Mouse (Mus musculus) forebrain, embryonic 12.5 days (tissue): Measurements from ENCODE around the gene Man1c1. TPM values are rescaled to one million over a fixed set of nuclear protein-coding genes. Genes with fewer than 3 reads are reported as not detected.

Experiments
- ATAC-seq: fragments of 200-750 bp; cut with Nextera tagmentation; 2 replicates; pipeline ENCODE4 v1.8.0; 2017; ENCODE audit warnings: moderate TSS enrichment; ENCODE audit not compliant: low FRiP score
- H3K27ac ChIP-seq: fragments of 300-500 bp; sonication (generic); 2 replicates; pipeline ENCODE4 v1.5.1; 2016; ENCODE audit warnings: mild to moderate bottlenecking
- H3K27me3 ChIP-seq: fragments of 300-500 bp; sonication (generic); 2 replicates; pipeline ENCODE4 v1.6.1; 2016; ENCODE audit warnings: mild to moderate bottlenecking
- H3K36me3 ChIP-seq: fragments of 300-500 bp; sonication (generic); replicated peaks from 2 replicates; pipeline ENCODE4 v1.6.1; 2016; ENCODE audit warnings: mild to moderate bottlenecking
- H3K4me1 ChIP-seq: fragments of 300-500 bp; sonication (generic); 2 replicates; pipeline ENCODE4 v1.6.1; 2016
- H3K4me2 ChIP-seq: fragments of 300-500 bp; sonication (generic); 2 replicates; pipeline ENCODE4 v1.6.1; 2016; ENCODE audit warnings: mild to moderate bottlenecking, moderate library complexity
- H3K4me3 ChIP-seq: fragments of 300-500 bp; sonication (generic); replicated peaks from 2 replicates; pipeline ENCODE4 v1.5.1; 2016; ENCODE audit warnings: mild to moderate bottlenecking
- H3K9ac ChIP-seq: fragments of 300-500 bp; sonication (generic); 2 replicates; pipeline ENCODE4 v1.6.1; 2016; ENCODE audit warnings: mild to moderate bottlenecking
- H3K9me3 ChIP-seq: fragments of 300-500 bp; sonication (generic); 2 replicates; pipeline ENCODE4 v1.6.1; 2016
- WGBS: fragments of 180-500 bp; shearing (Covaris S2); methylation state at CpG from one replicate; pipeline ENCODE4 v1.1.7; 2016; 5-methylcytosine and 5-hydroxymethylcytosine counted together
- polyA plus RNA-seq: library from polyadenylated mRNA; unstranded; fragments of >200 nt; fragmentation: Nextera tagmentation; extraction: Ambion mirVana; gene quantifications from 2 replicates; pipeline ENCODE4 v1.2.1, GENCODE M21; 2016

Gene Man1c1
- polyA plus RNA-seq, 1 experiment from 2014 or later, result 4.0 TPM

GRCm38 (mm10) chr4:134590227-134590926 lies 113.7 kb downstream of the Man1c1 start:
- Histone ChIP-seq H3K36me3 (no peaks in the 10 kb centered on the region), H3K27me3 (no peaks in the 10 kb centered on the region), H3K4me1 (peaks cover 8% of the 10 kb centered on the region), H3K9me3 (no peaks in the 10 kb centered on the region), H3K27ac (0 out of 2 replicates have a peak overlapping the region, but pooled peaks have one; percentile 8), H3K9ac (no peak overlapping the region), H3K4me2 (no peak overlapping the region), H3K4me3 (no peak overlapping the region)
- no peak for ATAC-seq
- WGBS, result 88% methylated on average over 10 of the region's 10 CpGs

GRCm38 (mm10) chr4:134589786-134590185 lies 114.3 kb downstream of the Man1c1 start:
- Histone ChIP-seq H3K27ac (0 out of 2 replicates have a peak overlapping the region, but pooled peaks have one; percentile 8), H3K27me3 (no peaks in the 10 kb centered on the region), H3K9me3 (no peaks in the 10 kb centered on the region), H3K4me1 (peaks cover 8% of the 10 kb centered on the region), H3K36me3 (no peaks in the 10 kb centered on the region), H3K4me2 (no peak overlapping the region), H3K4me3 (no peak overlapping the region), H3K9ac (no peak overlapping the region)
- no peak for ATAC-seq
- WGBS, result 80% methylated on average over 9 of the region's 9 CpGs

GRCm38 (mm10) chr4:134588951-134589350 lies 115.1 kb downstream of the Man1c1 start:
- no peak overlapping the region for H3K9ac ChIP-seq
- no peak for ATAC-seq

GRCm38 (mm10) chr4:134588287-134588686 lies 115.8 kb downstream of the Man1c1 start:
- Histone ChIP-seq H3K27ac (no peak overlapping the region), H3K27me3 (no peaks in the 10 kb centered on the region), H3K9ac (no peak overlapping the region), H3K36me3 (no peaks in the 10 kb centered on the region), H3K4me1 (peaks cover 8% of the 10 kb centered on the region), H3K9me3 (no peaks in the 10 kb centered on the region), H3K4me3 (no peak overlapping the region), H3K4me2 (no peak overlapping the region)
- ATAC-seq, result no peak
- WGBS, result 91% methylated on average over 9 of the region's 9 CpGs

More at GRCm38 (mm10) chr4:134588951-134589350, 115.1 kb downstream of the Man1c1 start:
- 90% methylated on average over 5 of the region's 5 CpGs for WGBS
- no peak overlapping the region for H3K27ac ChIP-seq
- H3K36me3 ChIP-seq, result no peaks in the 10 kb centered on the region
- H3K4me1 ChIP-seq, result peaks cover 8% of the 10 kb centered on the region
- no peaks in the 10 kb centered on the region for H3K27me3 ChIP-seq
- H3K4me3 ChIP-seq, result no peak overlapping the region
- no peaks in the 10 kb centered on the region for H3K9me3 ChIP-seq
- H3K4me2 ChIP-seq, result no peak overlapping the region

GRCm38 (mm10) chr4:134587636-134588197 lies 116.4 kb downstream of the Man1c1 start:
- H3K9ac ChIP-seq, result no peak overlapping the region

GRCm38 (mm10) chr4:134586631-134587030 lies 117.5 kb downstream of the Man1c1 start:
- 90% methylated on average over 1 of the region's 1 CpGs for WGBS
- Histone ChIP-seq H3K9ac (no peak overlapping the region), H3K36me3 (no peaks in the 10 kb centered on the region), H3K4me1 (peaks cover 8% of the 10 kb centered on the region), H3K27ac (no peak overlapping the region), H3K4me3 (no peak overlapping the region), H3K4me2 (no peak overlapping the region), H3K27me3 (no peaks in the 10 kb centered on the region), H3K9me3 (no peaks in the 10 kb centered on the region)
- no peak for ATAC-seq

More at GRCm38 (mm10) chr4:134587636-134588197, 116.4 kb downstream of the Man1c1 start:
- WGBS, result 70% methylated on average over 11 of the region's 11 CpGs
- no peak for ATAC-seq
- H3K4me3 ChIP-seq, result no peak overlapping the region
- H3K4me1 ChIP-seq, result peaks cover 8% of the 10 kb centered on the region
- no peaks in the 10 kb centered on the region for H3K36me3 ChIP-seq
- H3K9me3 ChIP-seq, result no peaks in the 10 kb centered on the region
- no peak overlapping the region for H3K4me2 ChIP-seq
- H3K27me3 ChIP-seq, result no peaks in the 10 kb centered on the region
- no peak overlapping the region for H3K27ac ChIP-seq

- H3K36me3 ChIP-seq, result no peaks in the 10 kb centered on the region
- ATAC-seq, result no peak
Measured at GRCm38 (mm10) chr4:134586126-134586525, 118.0 kb downstream of the Man1c1 start.

GRCm38 (mm10) chr4:134583513-134583912 lies 120.6 kb downstream of the Man1c1 start:
- no peaks in the 10 kb centered on the region for H3K9me3 ChIP-seq
- 65% methylated on average over 3 of the region's 3 CpGs for WGBS
- H3K4me1 ChIP-seq, result peaks cover 30% of the 10 kb centered on the region
- no peaks in the 10 kb centered on the region for H3K36me3 ChIP-seq
- H3K4me2 ChIP-seq, result no peak overlapping the region
- no peak overlapping the region for H3K4me3 ChIP-seq
- H3K9ac ChIP-seq, result no peak overlapping the region
- no peak for ATAC-seq
- no peak overlapping the region for H3K27ac ChIP-seq
- H3K27me3 ChIP-seq, result no peaks in the 10 kb centered on the region

More at GRCm38 (mm10) chr4:134586126-134586525, 118.0 kb downstream of the Man1c1 start:
- H3K27me3 ChIP-seq, result no peaks in the 10 kb centered on the region
- H3K9ac ChIP-seq, result no peak overlapping the region
- H3K9me3 ChIP-seq, result no peaks in the 10 kb centered on the region
- no peak overlapping the region for H3K4me2 ChIP-seq
- no peak overlapping the region for H3K27ac ChIP-seq
- H3K4me1 ChIP-seq, result peaks cover 8% of the 10 kb centered on the region
- 90% methylated on average over 7 of the region's 7 CpGs for WGBS
- H3K4me3 ChIP-seq, result no peak overlapping the region

- H3K9ac ChIP-seq, result no peak overlapping the region
- WGBS, result 63% methylated on average over 8 of the region's 8 CpGs
- peak overlapping the region; percentile 3; the same call in 1 of the 2 replicates for H3K27ac ChIP-seq
- no peaks in the 10 kb centered on the region for H3K9me3 ChIP-seq
- 0 out of 2 replicates have a peak, but pooled peaks have one; percentile 30 for ATAC-seq
- H3K4me3 ChIP-seq, result no peak overlapping the region
- no peaks in the 10 kb centered on the region for H3K36me3 ChIP-seq
- H3K4me2 ChIP-seq, result no peak overlapping the region
- H3K4me1 ChIP-seq, result peaks cover 32% of the 10 kb centered on the region
- no peaks in the 10 kb centered on the region for H3K27me3 ChIP-seq
Measured at GRCm38 (mm10) chr4:134581365-134581764, 122.7 kb downstream of the Man1c1 start.

- Histone ChIP-seq H3K4me2 (no peak overlapping the region), H3K9me3 (no peaks in the 10 kb centered on the region), H3K4me1 (peaks cover 38% of the 10 kb centered on the region), H3K27me3 (no peaks in the 10 kb centered on the region), H3K27ac (peak overlapping the region; percentile 53; the same call in 1 of the 2 replicates), H3K36me3 (no peaks in the 10 kb centered on the region), H3K4me3 (no peak overlapping the region), H3K9ac (no peak overlapping the region)
- no peak for ATAC-seq
- 72% methylated on average over 15 of the region's 15 CpGs for WGBS
Measured at GRCm38 (mm10) chr4:134580351-134581148, 123.5 kb downstream of the Man1c1 start.

- ATAC-seq, result no peak
- H3K27ac ChIP-seq, result no peak overlapping the region
- H3K36me3 ChIP-seq, result no peaks in the 10 kb centered on the region
- H3K4me2 ChIP-seq, result peak overlapping the region; percentile 11; the same call in 1 of the 2 replicates
- peaks cover 42% of the 10 kb centered on the region for H3K4me1 ChIP-seq
- H3K27me3 ChIP-seq, result no peaks in the 10 kb centered on the region
- no peaks in the 10 kb centered on the region for H3K9me3 ChIP-seq
- WGBS, result 43% methylated on average over 5 of the region's 5 CpGs
- H3K4me3 ChIP-seq, result no peak overlapping the region
- H3K9ac ChIP-seq, result 0 out of 2 replicates have a peak overlapping the region, but pooled peaks have one; percentile 25
Measured at GRCm38 (mm10) chr4:134579620-134580019, 124.5 kb downstream of the Man1c1 start.

GRCm38 (mm10) chr4:134579212-134579611 lies 124.9 kb downstream of the Man1c1 start:
- peak overlapping the region; percentile 25; the same call in 1 of the 2 replicates for H3K9ac ChIP-seq

More at GRCm38 (mm10) chr4:134579212-134579611, 124.9 kb downstream of the Man1c1 start:
- WGBS, result 24% methylated on average over 11 of the region's 11 CpGs
- Histone ChIP-seq H3K4me1 (peaks cover 42% of the 10 kb centered on the region), H3K36me3 (no peaks in the 10 kb centered on the region), H3K27ac (no peak overlapping the region), H3K4me3 (no peak overlapping the region), H3K4me2 (peak overlapping the region; percentile 11; the same call in 1 of the 2 replicates), H3K9me3 (no peaks in the 10 kb centered on the region), H3K27me3 (no peaks in the 10 kb centered on the region)
- ATAC-seq, result no peak
